Mouse (Mus musculus): ENCODE measurements at regions not wholly inside any gene's neighbourhood (a gene's known extent, or its start where the extent isn't known, plus 50 kb on each side); places are given as distances from the start of the nearest gene placed in this dataset.

GRCm38 (mm10) chr6:50969341-50969740 lies 315.1 kb upstream of the Npvf start:
- TF ChIP-seq POLR2A (IDR thresholded peaks at IDR 0.05; ENCODE audit: control insufficient read depth, low read depth, low read length), result no peak
- TF ChIP-seq CTCF (IDR thresholded peaks at IDR 0.05; ENCODE audit: control insufficient read depth, insufficient read depth, insufficient replicate concordance, low read depth, low read length), result no peak
